Mouse (Mus musculus) liver, adult (tissue): ENCODE measurements around the gene Asb17.

Experiments used
- GATA4 ChIP-seq: IDR thresholded peaks from 2 replicates; pipeline ENCODE4 v1.6.1; 2014; ENCODE audit warnings: mild to moderate bottlenecking, low read length; ENCODE audit not compliant: insufficient replicate concordance

The Asb17 gene

GRCm38 (mm10) chr3:153823671-153824515 is 20.1 kb upstream of the Asb17 start:
- TF ChIP-seq GATA4, result no peak

GRCm38 (mm10) chr3:153825197-153825596 is 18.8 kb upstream of the Asb17 start:
- TF ChIP-seq GATA4, result no peak

GRCm38 (mm10) chr3:153826616-153827015 is 17.4 kb upstream of the Asb17 start:
- no peak for TF ChIP-seq GATA4

- no peak for TF ChIP-seq GATA4
Observed at GRCm38 (mm10) chr3:153831014-153831872, 12.8 kb upstream of the Asb17 start.

GRCm38 (mm10) chr3:153831873-153832653 is 11.9 kb upstream of the Asb17 start:
- TF ChIP-seq GATA4, result no peak

GRCm38 (mm10) chr3:153832654-153832945 is 11.4 kb upstream of the Asb17 start:
- TF ChIP-seq GATA4, result no peak

GRCm38 (mm10) chr3:153834071-153834470 is 9.9 kb upstream of the Asb17 start:
- no peak for TF ChIP-seq GATA4

- TF ChIP-seq GATA4, result peak; percentile 93; the same call in 1 of the 2 replicates
Observed at GRCm38 (mm10) chr3:153835455-153836086, 8.4 kb upstream of the Asb17 start.

- TF ChIP-seq GATA4, result no peak
Observed at GRCm38 (mm10) chr3:153836316-153836715, 7.7 kb upstream of the Asb17 start.

- TF ChIP-seq GATA4, result no peak
Observed at GRCm38 (mm10) chr3:153837593-153837992, 6.4 kb upstream of the Asb17 start.

- TF ChIP-seq GATA4, result no peak
Observed at GRCm38 (mm10) chr3:153844757-153845156, 748 bp downstream of the Asb17 start.

GRCm38 (mm10) chr3:153845500-153845899 is 1.5 kb downstream of the Asb17 start:
- TF ChIP-seq GATA4, result no peak

- no peak for TF ChIP-seq GATA4
Observed at GRCm38 (mm10) chr3:153846109-153846508, 2.1 kb downstream of the Asb17 start.

GRCm38 (mm10) chr3:153847207-153847733 is 3.3 kb downstream of the Asb17 start:
- TF ChIP-seq GATA4, result no peak
